Mouse (Mus musculus) hindbrain, postnatal 0 days (tissue): ENCODE data around the gene Dyrk1b. TPM values are rescaled to one million over a fixed set of nuclear protein-coding genes. Genes with fewer than 3 reads are reported as not detected.

Experiments used
- polyA plus RNA-seq: library from polyadenylated mRNA; unstranded; fragments of >200 nt; fragmentation: Nextera tagmentation; extraction: Ambion mirVana; gene quantifications from 2 replicates; pipeline ENCODE4 v1.2.1, GENCODE M21; 2015
- total RNA-seq: library from RNA; depleted of rRNA; stranded (reverse); fragments of >200 nt; gene quantifications from 2 replicates; pipeline ENCODE4 v1.2.3, GENCODE M21; 2014; rRNA removed

The Dyrk1b gene
- total and polyA plus RNA-seq, 2 experiments from 2014 or later = 7.8 to 36.7 TPM

Other genes starting within 250 kb of the Dyrk1b start
- 16.6 and 18.0 TPM in 2 replicates for gene Zfp780b, start 200.3 kb upstream of the Dyrk1b start, total RNA-seq
- gene Zfp780b, start 200.3 kb upstream of the Dyrk1b start, polyA plus RNA-seq = 18.4 and 18.9 TPM in 2 replicates
- gene Zfp850, start 165.4 kb upstream of the Dyrk1b start, total RNA-seq = 4.4 and 5.1 TPM in 2 replicates
- 3.2 and 3.4 TPM in 2 replicates for gene Zfp850, start 165.4 kb upstream of the Dyrk1b start, polyA plus RNA-seq
- 162 and 169 TPM in 2 replicates for gene Psmc4, start 129.4 kb upstream of the Dyrk1b start, total RNA-seq
- 256 and 261 TPM in 2 replicates for gene Psmc4, start 129.4 kb upstream of the Dyrk1b start, polyA plus RNA-seq
- gene Fcgbp, start 108.2 kb upstream of the Dyrk1b start, total RNA-seq = 0.97 and 1.7 TPM in 2 replicates
- 0.82 and 0.91 TPM in 2 replicates for gene Fcgbp, start 108.2 kb upstream of the Dyrk1b start, polyA plus RNA-seq
- 0.05 TPM in 1 of 2 replicates, not detected in the other for gene 9530053A07Rik, start 50.0 kb upstream of the Dyrk1b start, total RNA-seq
- gene 9530053A07Rik, start 50.0 kb upstream of the Dyrk1b start, polyA plus RNA-seq = 0.16 and 0.19 TPM in 2 replicates
- gene Fbl, start 9.8 kb upstream of the Dyrk1b start, total RNA-seq = 23.5 and 24.4 TPM in 2 replicates
- gene Fbl, start 9.8 kb upstream of the Dyrk1b start, polyA plus RNA-seq = 70.7 and 73.7 TPM in 2 replicates
- gene Eid2, start 88.4 kb downstream of the Dyrk1b start, total RNA-seq = 48.4 and 70.7 TPM in 2 replicates
- 21.0 and 22.3 TPM in 2 replicates for gene Eid2, start 88.4 kb downstream of the Dyrk1b start, polyA plus RNA-seq
- 34.6 and 38.2 TPM in 2 replicates for gene Eid2b, start 98.3 kb downstream of the Dyrk1b start, total RNA-seq
- 42.3 and 45.1 TPM in 2 replicates for gene Eid2b, start 98.3 kb downstream of the Dyrk1b start, polyA plus RNA-seq
- 2.1 and 3.6 TPM in 2 replicates for gene Selenov, start 111.7 kb downstream of the Dyrk1b start, total RNA-seq
- gene Selenov, start 111.7 kb downstream of the Dyrk1b start, polyA plus RNA-seq = 5.1 and 7.1 TPM in 2 replicates
- 20.1 and 24.8 TPM in 2 replicates for gene Dll3, start 122.8 kb downstream of the Dyrk1b start, total RNA-seq
- gene Dll3, start 122.8 kb downstream of the Dyrk1b start, polyA plus RNA-seq = 17.0 and 20.2 TPM in 2 replicates
- gene Timm50, start 132.6 kb downstream of the Dyrk1b start, total RNA-seq = 71.6 and 82.9 TPM in 2 replicates
- 125 and 131 TPM in 2 replicates for gene Timm50, start 132.6 kb downstream of the Dyrk1b start, polyA plus RNA-seq
- gene Supt5, start 159.3 kb downstream of the Dyrk1b start, total RNA-seq = 98.7 and 104 TPM in 2 replicates
- 71.8 and 76.5 TPM in 2 replicates for gene Supt5, start 159.3 kb downstream of the Dyrk1b start, polyA plus RNA-seq
- gene Rps16, start 171.2 kb downstream of the Dyrk1b start, total RNA-seq = 97.7 and 154 TPM in 2 replicates
- 539 and 575 TPM in 2 replicates for gene Rps16, start 171.2 kb downstream of the Dyrk1b start, polyA plus RNA-seq
- gene Plekhg2, start 193.1 kb downstream of the Dyrk1b start, total RNA-seq = 18.6 and 20.6 TPM in 2 replicates
- 9.1 and 10.0 TPM in 2 replicates for gene Plekhg2, start 193.1 kb downstream of the Dyrk1b start, polyA plus RNA-seq
- gene Zfp36, start 200.8 kb downstream of the Dyrk1b start, total RNA-seq = 2.1 and 3.9 TPM in 2 replicates
- gene Zfp36, start 200.8 kb downstream of the Dyrk1b start, polyA plus RNA-seq = 3.0 and 3.4 TPM in 2 replicates
- 33.6 and 39.5 TPM in 2 replicates for gene Med29, start 213.2 kb downstream of the Dyrk1b start, total RNA-seq
- 42.1 and 42.9 TPM in 2 replicates for gene Med29, start 213.2 kb downstream of the Dyrk1b start, polyA plus RNA-seq
- gene Paf1, start 213.5 kb downstream of the Dyrk1b start, total RNA-seq = 56.7 and 67.6 TPM in 2 replicates
- gene Paf1, start 213.5 kb downstream of the Dyrk1b start, polyA plus RNA-seq = 83.0 and 84.1 TPM in 2 replicates